Mouse (Mus musculus): ENCODE results near the gene Rac2. TPM values are rescaled to one million over a fixed set of nuclear protein-coding genes. Genes with fewer than 3 reads are reported as not detected.

Rac2 gene
- 10 to 100 TPM; 21.3 to 27.1 TPM for total RNA-seq (2021)
- long read RNA-seq, experiment 1, transcript Rac2-201 (7 exons, 3,038 nt), result major isoform, 22 of 24 reads
- long read RNA-seq, experiment 1, partial matches to known transcripts, result 1 of 24 reads
- long read RNA-seq, experiment 1, other reads (novel, unspliced or antisense), result 1 of 24 reads
- long read RNA-seq, experiment 2, transcript Rac2-201 (7 exons, 3,038 nt), result major isoform, 9 of 10 reads
- long read RNA-seq, experiment 2, partial matches to known transcripts, result 1 of 10 reads
- long read RNA-seq, experiment 2, other reads (novel, unspliced or antisense), result 0 of 10 reads

- DNase-seq, result no peak
Observed at GRCm38 (mm10) chr15:78572658-78573397, at the start of gene Rac2. Gene Rac2 (minus strand): TSS chr15:78572783.

GRCm38 (mm10) chr15:78616973-78617372, 44.4 kb upstream of the Rac2 start:
- DNase-seq, result no peak

- DNase-seq, result no peak
Observed at GRCm38 (mm10) chr15:78614536-78614935, 42.0 kb upstream of the Rac2 start.

- peak; percentile 70 for DNase-seq
Observed at GRCm38 (mm10) chr15:78610705-78611462, 38.3 kb upstream of the Rac2 start.

GRCm38 (mm10) chr15:78607463-78607862, 34.9 kb upstream of the Rac2 start:
- no peak for DNase-seq

- DNase-seq, result peak; percentile 72
Observed at GRCm38 (mm10) chr15:78606059-78606458, 33.5 kb upstream of the Rac2 start.

DNA sequence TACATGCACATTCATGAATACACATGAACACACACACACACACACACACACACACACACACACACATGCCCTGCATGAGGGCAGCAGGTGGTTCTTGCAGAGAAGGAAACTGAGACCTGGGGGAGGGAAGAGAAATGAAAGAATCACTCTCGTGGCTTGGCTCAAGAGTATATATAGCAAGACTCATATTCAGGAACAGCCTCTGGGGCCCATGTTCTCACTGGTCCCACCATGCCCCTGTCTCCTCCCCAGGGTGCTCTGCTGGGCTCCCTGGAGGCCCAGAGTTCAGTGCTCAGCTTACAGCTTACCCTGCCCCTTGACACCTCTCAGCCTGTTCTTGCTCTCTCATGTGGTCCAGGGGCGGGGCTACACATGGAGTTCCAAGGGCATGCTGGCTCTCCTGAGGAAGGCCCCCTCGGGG, 32.8 kb upstream of the Rac2 start:
- DNase-seq, result no peak

DNA sequence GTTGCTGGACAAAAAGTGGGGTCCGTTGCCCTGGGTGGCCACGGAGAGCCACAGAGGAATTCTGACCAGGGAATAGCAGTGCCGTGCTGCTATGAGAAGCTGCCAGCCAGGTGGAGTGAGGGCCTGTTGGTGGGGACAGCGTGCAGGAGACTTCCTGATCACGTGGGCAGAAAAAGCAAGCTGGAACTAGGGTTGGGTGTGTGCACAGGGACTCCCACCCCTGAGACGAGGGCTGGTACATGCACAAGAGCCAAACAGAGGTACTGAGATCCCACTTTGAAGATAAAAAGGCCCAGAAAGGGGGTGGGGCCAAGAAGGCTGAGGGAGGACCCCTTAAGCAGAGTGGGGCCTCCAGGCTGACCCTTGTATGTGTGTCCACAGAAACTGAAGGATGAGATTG, 31.7 kb upstream of the Rac2 start:
- DNase-seq, result no peak

- peak; percentile 35 for DNase-seq
Observed at GRCm38 (mm10) chr15:78601180-78601579, 28.6 kb upstream of the Rac2 start.

- no peak for DNase-seq
Observed at GRCm38 (mm10) chr15:78599529-78600193, 27.1 kb upstream of the Rac2 start.

DNA sequence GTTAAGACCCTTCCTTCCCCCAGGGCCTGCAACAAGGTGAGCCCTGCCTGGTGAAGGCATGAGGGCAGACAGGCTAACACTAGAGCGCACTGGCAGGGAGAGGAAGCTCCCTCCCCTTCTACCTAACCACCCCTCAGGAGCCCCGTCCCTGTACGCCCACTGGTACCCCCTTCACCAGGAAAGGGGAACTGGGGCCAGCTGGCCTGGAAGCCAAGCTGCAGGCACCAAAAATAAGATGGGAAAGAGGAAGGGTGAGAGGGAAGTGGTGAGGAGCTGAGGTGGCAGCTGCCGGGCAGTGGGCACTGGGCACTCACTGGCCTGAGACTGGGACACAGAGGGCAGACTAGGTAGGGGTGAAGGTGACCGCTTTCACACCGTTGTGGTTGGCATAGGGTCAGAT, 26.5 kb upstream of the Rac2 start:
- no peak for DNase-seq

DNA sequence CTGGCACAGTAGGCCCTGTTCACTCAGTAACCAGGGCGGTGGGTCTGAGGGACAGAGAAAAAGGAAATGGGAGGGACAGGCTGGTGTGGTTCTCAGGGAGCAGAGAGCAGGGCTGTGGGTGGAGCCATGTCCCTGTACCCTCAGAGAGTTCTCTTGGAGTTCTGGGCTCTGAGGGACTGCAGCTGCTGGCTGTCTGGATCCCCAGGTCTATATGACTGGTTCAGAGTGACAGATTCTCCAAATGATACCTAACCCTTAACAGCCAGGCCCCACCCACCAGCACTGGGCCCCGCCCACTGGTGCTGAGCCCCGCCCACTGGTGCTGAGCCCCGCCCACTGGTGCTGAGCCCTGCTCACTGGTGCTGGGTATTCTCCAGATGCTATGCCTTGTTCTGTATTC, 25.1 kb upstream of the Rac2 start:
- DNase-seq, result peak; percentile 48

- DNase-seq, result peak; percentile 35
Observed at GRCm38 (mm10) chr15:78596914-78597313, 24.3 kb upstream of the Rac2 start, which contains the start of gene Cyth4. Gene Cyth4 (plus strand): TSS chr15:78597047.

DNA sequence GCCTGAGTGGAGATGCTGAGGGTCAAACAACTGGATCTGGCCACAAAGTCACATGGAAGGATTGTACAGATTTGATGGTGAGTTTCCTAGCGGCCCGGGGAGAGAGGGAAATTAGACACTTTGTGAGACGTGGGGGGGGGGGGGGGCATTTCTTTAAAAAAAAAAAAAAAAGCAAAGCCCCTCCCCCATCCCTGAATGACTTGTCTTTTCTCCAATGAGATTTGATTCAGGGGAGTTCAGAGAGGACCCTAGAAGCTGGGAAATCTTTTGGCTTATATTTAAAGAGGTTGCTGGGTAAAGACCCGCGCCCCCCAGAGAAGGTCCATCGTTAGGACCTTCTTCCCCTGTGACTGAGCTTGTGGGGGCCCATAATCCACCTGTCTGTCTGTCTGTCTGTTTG, 23.9 kb upstream of the Rac2 start:
- DNase-seq, result no peak

GRCm38 (mm10) chr15:78595468-78595867, 22.9 kb upstream of the Rac2 start:
- DNase-seq, result no peak

- no peak for DNase-seq
Observed at GRCm38 (mm10) chr15:78594831-78595230, 22.2 kb upstream of the Rac2 start.

DNA sequence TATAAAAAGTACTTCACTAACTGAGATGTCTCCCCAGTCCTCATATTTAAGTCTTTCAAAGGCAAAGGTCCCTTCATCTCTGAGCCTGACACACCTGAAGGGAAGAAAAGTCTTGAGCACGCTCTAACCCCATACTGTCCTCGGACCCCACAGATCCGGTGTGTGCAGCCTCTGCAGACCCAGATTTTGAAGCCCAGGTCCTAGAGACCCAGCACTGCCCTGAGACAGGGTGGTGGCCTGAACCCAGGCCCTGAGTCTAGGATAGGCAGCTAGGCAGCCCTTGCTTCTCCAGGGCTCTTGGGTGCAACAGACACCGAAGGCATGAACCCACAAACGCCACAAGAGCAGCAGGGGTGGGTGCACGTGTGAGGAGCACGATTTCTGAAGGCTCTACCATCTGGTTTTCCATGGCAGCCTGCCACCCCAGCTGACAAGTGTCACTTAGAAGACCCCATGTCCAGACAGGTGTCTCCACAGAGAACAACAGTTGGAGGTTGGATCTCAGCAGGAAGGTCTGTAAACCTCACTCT, 21.4 kb upstream of the Rac2 start:
- no peak for DNase-seq

DNA sequence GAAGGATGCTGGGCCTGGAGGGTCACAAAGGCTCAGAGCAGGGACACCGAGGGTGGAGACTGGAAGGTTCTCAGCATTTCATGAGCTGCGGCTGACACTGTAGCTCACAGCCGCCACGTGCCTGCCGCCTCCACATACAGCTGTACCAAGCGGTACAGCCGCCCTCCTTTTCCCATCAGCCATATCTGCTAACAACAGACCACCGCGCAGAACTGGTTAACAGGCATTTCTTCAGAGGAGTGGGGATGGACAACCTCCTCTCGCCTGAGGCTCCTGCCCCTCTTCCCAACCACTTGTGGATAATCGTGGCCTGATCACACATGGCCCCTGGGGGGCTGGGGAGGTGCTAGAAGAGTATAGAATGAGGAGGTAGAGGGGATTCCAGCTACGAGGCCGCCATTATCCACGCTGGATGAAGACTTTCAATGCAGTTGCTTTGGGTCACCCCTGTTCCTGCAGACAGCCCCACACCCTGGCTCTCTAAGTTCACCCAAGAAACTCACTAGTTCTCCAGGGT, 19.9 kb upstream of the Rac2 start:
- DNase-seq, result no peak

GRCm38 (mm10) chr15:78591680-78592451, 19.3 kb upstream of the Rac2 start:
- no peak for DNase-seq

GRCm38 (mm10) chr15:78590785-78591184, 18.2 kb upstream of the Rac2 start:
- no peak for DNase-seq

DNA sequence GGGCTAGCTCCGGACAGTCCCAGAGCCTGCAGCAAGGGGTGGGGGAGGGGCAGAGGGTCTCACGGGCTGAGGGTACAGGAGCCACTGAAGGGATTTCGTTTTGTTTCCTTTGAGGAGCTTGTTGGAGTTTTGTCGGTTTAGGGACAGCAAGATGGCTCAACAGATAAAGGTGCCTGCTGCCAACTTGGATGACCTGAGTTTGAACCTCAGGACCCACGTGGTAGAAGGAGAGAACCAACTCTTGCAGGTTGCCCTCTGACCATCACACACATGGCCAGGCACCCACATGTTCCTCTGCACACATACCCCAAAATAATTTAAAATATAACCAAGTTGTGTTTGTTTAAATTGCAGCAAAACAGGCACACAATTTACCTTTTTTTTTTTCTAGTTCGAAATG, 17.4 kb upstream of the Rac2 start:
- DNase-seq, result no peak
